Mouse (Mus musculus) liver, embryonic 13.5 days (tissue): ENCODE measurements around the gene Neu2. TPM values are rescaled to one million over a fixed set of nuclear protein-coding genes. Genes with fewer than 3 reads are reported as not detected.

Source experiments
- ATAC-seq: fragments of 200-750 bp; cut with Nextera tagmentation; 2 replicates; pipeline ENCODE4 v1.8.0; 2017; ENCODE audit warnings: low read depth, mild to moderate bottlenecking, moderate number of reproducible peaks, moderate library complexity
- DNase-seq: peaks from one replicate; pipeline ENCODE4 v3.0.0; 2022
- H3K27ac ChIP-seq: fragments of 300-500 bp; sonication (generic); 2 replicates; pipeline ENCODE4 v1.5.1; 2015; ENCODE audit warnings: moderate library complexity, mild to moderate bottlenecking, inconsistent platforms
- H3K27me3 ChIP-seq: fragments of 300-500 bp; sonication (generic); 2 replicates; pipeline ENCODE4 v1.6.1; 2015; ENCODE audit warnings: mild to moderate bottlenecking, inconsistent platforms
- H3K36me3 ChIP-seq: fragments of 300-500 bp; sonication (generic); 2 replicates; pipeline ENCODE4 v1.6.1; 2015; ENCODE audit warnings: mild to moderate bottlenecking, inconsistent platforms
- H3K4me1 ChIP-seq: fragments of 300-500 bp; sonication (generic); replicated peaks from 2 replicates; pipeline ENCODE4 v1.6.1; 2015; ENCODE audit warnings: inconsistent platforms
- H3K4me2 ChIP-seq: fragments of 300-500 bp; sonication (generic); 2 replicates; pipeline ENCODE4 v1.6.1; 2015; ENCODE audit warnings: inconsistent platforms, mild to moderate bottlenecking, moderate library complexity
- H3K4me3 ChIP-seq: fragments of 300-500 bp; sonication (generic); replicated peaks from 2 replicates; pipeline ENCODE4 v1.5.1; 2015; ENCODE audit warnings: mild to moderate bottlenecking, inconsistent platforms
- H3K9ac ChIP-seq: fragments of 300-500 bp; sonication (generic); 2 replicates; pipeline ENCODE4 v1.6.1; 2015; ENCODE audit warnings: mild to moderate bottlenecking, inconsistent platforms
- H3K9me3 ChIP-seq: fragments of 300-500 bp; sonication (generic); replicated peaks from 2 replicates; pipeline ENCODE4 v1.6.1; 2016; ENCODE audit warnings: inconsistent platforms
- WGBS: fragments of 180-500 bp; shearing (Covaris S2); methylation state at CpG from one replicate; pipeline ENCODE4 v1.1.7; 2015; ENCODE audit not compliant: insufficient replicate concordance; 5-methylcytosine and 5-hydroxymethylcytosine counted together
- polyA plus RNA-seq: library from polyadenylated mRNA; unstranded; fragments of >200 nt; fragmentation: Nextera tagmentation; extraction: Ambion mirVana; gene quantifications from 2 replicates; pipeline ENCODE4 v1.2.1, GENCODE M21; 2015

Neu2 gene
- polyA plus RNA-seq, 1 experiment from 2014 or later, result 0.75 TPM

DNA sequence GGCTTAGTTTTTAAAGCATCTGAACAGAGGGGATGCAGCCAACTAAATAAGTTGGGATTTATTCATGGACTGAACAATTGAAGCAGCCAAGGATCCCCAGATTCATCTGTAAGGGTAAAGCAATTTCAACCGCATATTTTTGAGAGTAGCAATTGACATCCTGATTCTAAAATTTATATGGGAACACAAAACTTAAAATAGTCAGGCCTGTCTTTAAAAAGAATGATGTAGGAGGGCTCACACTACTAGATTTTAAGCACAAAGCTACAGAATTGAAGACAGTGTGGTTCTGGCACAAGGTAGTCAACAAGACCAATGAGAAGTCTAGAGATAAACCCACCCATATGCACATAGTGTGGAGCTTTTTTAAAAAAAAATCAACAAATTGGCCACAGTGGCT lies 27.3 kb downstream of the Neu2 start:
- WGBS, result 67% methylated on average over 1 of the region's 1 CpGs
- no peaks in the 10 kb centered on the region for H3K27me3 ChIP-seq
- no peak overlapping the region for H3K9ac ChIP-seq
- no peaks in the 10 kb centered on the region for H3K36me3 ChIP-seq
- ATAC-seq (no peak), DNase-seq (no peak)
- H3K9me3 ChIP-seq, result no peaks in the 10 kb centered on the region
- no peak overlapping the region for H3K4me2 ChIP-seq
- H3K27ac ChIP-seq, result no peak overlapping the region
- 0 out of 2 replicates have a peak, but pooled peaks cover 3% of the 10 kb centered on the region for H3K4me1 ChIP-seq
- no peak overlapping the region for H3K4me3 ChIP-seq

DNA sequence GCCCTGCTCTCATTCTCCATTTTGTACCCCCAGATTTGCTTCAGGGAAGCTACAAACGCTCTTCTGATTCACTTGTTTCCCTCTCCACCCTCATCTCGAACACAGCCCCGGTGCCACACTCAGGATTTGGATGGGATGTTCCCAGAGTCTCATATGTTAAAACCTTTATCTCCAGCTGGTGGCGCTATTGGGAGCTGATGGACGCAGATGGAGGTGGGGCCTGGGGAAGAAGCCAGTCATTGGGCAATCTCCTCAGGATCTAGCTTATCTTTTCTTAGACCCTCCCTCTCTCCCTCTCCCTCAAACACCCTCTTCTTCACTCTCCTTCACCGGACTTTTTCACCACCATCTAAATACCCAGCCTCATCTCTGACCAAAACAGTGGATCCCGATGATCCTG lies 31.9 kb downstream of the Neu2 start:
- 27% methylated on average over 7 of the region's 7 CpGs for WGBS

DNA sequence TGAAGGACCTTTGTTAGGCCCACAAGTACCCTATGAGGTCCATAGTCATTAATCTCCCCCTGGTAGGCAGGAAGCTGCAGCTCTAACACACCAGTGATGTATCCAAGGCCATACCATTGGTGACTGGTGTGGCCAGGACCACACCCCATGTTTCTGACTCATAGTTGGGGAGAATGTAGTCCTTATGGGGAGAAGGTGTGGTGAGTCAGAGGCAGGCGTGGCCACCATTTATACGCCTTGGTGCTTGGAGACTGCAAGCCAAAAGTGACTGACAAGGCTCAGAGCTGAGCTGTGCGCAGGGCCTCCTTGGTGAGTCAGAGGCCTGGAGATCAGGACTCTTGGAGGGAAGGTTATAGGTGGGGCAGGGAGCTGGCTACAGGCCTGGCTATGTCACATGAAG lies 41.3 kb downstream of the Neu2 start:
- Histone ChIP-seq H3K4me1 (peaks cover 10% of the 10 kb centered on the region; the same call in 1 of the 2 replicates), H3K27me3 (no peaks in the 10 kb centered on the region), H3K4me2 (no peak overlapping the region), H3K27ac (no peak overlapping the region), H3K4me3 (no peak overlapping the region), H3K36me3 (no peaks in the 10 kb centered on the region), H3K9me3 (no peaks in the 10 kb centered on the region), H3K9ac (no peak overlapping the region)
- DNase-seq (no peak), ATAC-seq (no peak)
- 72% methylated on average over 3 of the region's 3 CpGs for WGBS

More for the DNA sequence above, 31.9 kb downstream of the Neu2 start:
- H3K4me3 ChIP-seq, result no peak overlapping the region
- H3K9ac ChIP-seq, result no peak overlapping the region
- no peak overlapping the region for H3K4me2 ChIP-seq
- no peaks in the 10 kb centered on the region for H3K36me3 ChIP-seq
- DNase-seq (peak; percentile 10), ATAC-seq (no peak)
- H3K9me3 ChIP-seq, result no peaks in the 10 kb centered on the region
- H3K27me3 ChIP-seq, result no peaks in the 10 kb centered on the region
- H3K4me1 ChIP-seq, result no peaks in the 10 kb centered on the region
- no peak overlapping the region for H3K27ac ChIP-seq

DNA sequence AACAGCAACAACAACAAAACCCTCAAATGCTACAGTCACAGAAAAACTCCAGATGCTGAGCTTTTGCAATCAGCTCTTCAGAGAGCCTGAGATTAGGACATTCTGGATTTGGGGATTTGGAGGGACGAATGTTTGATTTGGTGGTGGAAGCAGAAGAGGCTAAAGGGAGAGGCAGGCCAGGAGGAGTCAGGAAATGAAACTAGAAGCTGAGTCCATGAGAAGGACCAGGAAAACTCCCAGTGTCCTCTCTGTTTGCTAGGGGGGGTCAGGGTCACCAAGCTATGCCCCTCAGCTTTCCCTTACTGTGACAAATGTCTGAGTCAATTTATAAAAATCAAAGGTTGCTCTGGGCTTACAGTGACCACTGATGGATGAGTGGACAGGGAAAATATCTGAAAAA lies 43.9 kb downstream of the Neu2 start:
- DNase-seq, result no peak
- 32% methylated on average over 1 of the region's 1 CpGs for WGBS

DNA sequence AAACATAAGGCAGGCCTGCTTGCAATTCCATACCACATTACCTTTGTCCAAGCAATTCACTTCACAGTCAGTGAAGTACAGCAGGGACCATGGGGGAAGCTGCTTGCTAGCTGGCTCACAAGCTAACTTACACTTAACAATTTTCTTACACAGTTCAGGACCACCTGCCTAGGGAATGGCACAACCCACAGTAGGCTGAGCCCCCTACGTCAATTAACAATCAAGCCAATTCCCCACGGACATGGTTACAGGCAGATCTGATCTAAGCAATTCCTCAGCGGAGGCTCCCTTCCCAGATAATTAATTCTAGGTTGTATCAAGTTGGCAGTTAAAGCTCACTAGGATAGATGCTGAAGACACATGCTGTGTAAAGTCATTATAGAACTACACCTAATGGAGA lies 53.3 kb downstream of the Neu2 start:
- Histone ChIP-seq H3K9me3 (no peaks in the 10 kb centered on the region), H3K27ac (no peak overlapping the region), H3K4me3 (no peak overlapping the region), H3K9ac (no peak overlapping the region), H3K27me3 (no peaks in the 10 kb centered on the region), H3K4me2 (no peak overlapping the region), H3K4me1 (no peaks in the 10 kb centered on the region), H3K36me3 (no peaks in the 10 kb centered on the region)
- DNase-seq, result no peak
- WGBS, result 67% methylated on average over 3 of the region's 3 CpGs
- no peak for ATAC-seq

More for the DNA sequence above, 43.9 kb downstream of the Neu2 start:
- H3K27me3 ChIP-seq, result no peaks in the 10 kb centered on the region
- no peak for ATAC-seq
- no peak overlapping the region for H3K4me3 ChIP-seq
- H3K4me2 ChIP-seq, result no peak overlapping the region
- no peaks in the 10 kb centered on the region for H3K36me3 ChIP-seq
- H3K4me1 ChIP-seq, result peaks cover 10% of the 10 kb centered on the region; the same call in 1 of the 2 replicates
- no peak overlapping the region for H3K9ac ChIP-seq
- H3K9me3 ChIP-seq, result no peaks in the 10 kb centered on the region
- no peak overlapping the region for H3K27ac ChIP-seq

- no peak for ATAC-seq
- Histone ChIP-seq H3K36me3 (no peaks in the 10 kb centered on the region), H3K4me3 (no peak overlapping the region), H3K4me2 (no peak overlapping the region), H3K9ac (no peak overlapping the region), H3K9me3 (no peaks in the 10 kb centered on the region), H3K4me1 (no peaks in the 10 kb centered on the region), H3K27ac (no peak overlapping the region), H3K27me3 (no peaks in the 10 kb centered on the region)
- 62% methylated on average over 7 of the region's 8 CpGs for WGBS
- no peak for DNase-seq
Observed at GRCm38 (mm10) chr1:87565760-87566159, 56.1 kb downstream of the Neu2 start.

- Histone ChIP-seq H3K4me3 (no peak overlapping the region), H3K9me3 (no peaks in the 10 kb centered on the region), H3K27me3 (no peaks in the 10 kb centered on the region), H3K4me1 (no peaks in the 10 kb centered on the region), H3K9ac (no peak overlapping the region), H3K4me2 (no peak overlapping the region), H3K36me3 (no peaks in the 10 kb centered on the region), H3K27ac (no peak overlapping the region)
- DNase-seq (peak; percentile 15), ATAC-seq (no peak)
- WGBS, result 24% methylated on average over 6 of the region's 6 CpGs
Observed at GRCm38 (mm10) chr1:87568398-87568797, 58.7 kb downstream of the Neu2 start.

DNA sequence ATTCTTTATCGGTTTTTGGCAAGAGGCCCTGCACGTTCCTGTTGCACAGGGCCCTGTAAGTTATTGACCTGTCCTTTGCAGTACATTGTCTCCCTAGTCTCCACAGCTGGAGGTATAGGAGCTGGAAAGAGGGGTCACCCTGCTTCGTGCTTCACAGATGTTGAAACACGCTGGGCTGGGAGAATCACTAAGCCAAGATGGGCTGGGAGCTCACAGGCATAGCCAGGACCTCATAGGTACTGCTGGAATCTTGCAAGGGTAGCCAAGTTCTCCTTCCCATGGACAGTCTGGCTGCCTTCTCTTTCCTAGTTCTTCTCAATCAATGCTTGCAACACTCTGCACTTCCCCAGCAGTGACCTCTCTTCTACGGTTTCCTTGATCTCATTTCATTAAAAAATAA lies 63.6 kb downstream of the Neu2 start:
- DNase-seq (no peak), ATAC-seq (peak; percentile 8; the same call in 1 of the 2 replicates)
- Histone ChIP-seq H3K9ac (no peak overlapping the region), H3K36me3 (no peaks in the 10 kb centered on the region), H3K9me3 (no peaks in the 10 kb centered on the region), H3K4me3 (peak overlapping the region; percentile 34), H3K27ac (peak overlapping the region; percentile 27), H3K4me1 (no peaks in the 10 kb centered on the region), H3K4me2 (peak overlapping the region; percentile 36), H3K27me3 (no peaks in the 10 kb centered on the region)
- WGBS, result 48% methylated on average over 5 of the region's 5 CpGs

DNA sequence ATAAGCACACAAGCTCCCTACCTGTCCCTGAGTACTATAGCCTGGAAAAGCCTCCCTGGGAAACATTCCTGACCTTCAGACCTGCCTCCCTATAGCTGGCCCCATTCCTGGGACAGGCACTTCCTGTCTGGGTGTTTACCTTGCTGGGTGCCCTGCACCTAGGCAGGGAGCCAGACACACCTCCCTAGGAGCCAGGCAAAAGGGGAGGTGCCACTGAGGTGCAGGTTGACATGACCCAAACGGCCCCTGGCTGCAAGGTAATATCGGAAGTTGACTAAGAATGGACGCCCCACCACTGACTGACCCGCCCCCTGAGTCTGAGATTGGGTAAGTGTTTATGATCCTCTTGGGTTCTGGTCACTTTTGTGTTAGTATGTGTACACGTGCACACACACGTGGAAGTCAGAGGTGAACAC lies 64.1 kb downstream of the Neu2 start, which contains the start of gene Ngef:
Ngef (minus strand) TSS at position 71 of the 416 bp plus-strand sequence.
- 48% methylated on average over 6 of the region's 6 CpGs for WGBS
- Histone ChIP-seq H3K27me3 (no peaks in the 10 kb centered on the region), H3K4me2 (peak within 1 kb of the TSS; percentile 36), H3K4me1 (no peaks in the 10 kb centered on the region), H3K4me3 (peak within 1 kb of the TSS; percentile 34), H3K27ac (peak within 1 kb of the TSS; percentile 27), H3K9ac (no peak within 1 kb of the TSS), H3K36me3 (no peaks in the 10 kb centered on the region), H3K9me3 (no peaks in the 10 kb centered on the region)
- peak; percentile 90 for ATAC-seq
- peak; percentile 6 for DNase-seq

DNA sequence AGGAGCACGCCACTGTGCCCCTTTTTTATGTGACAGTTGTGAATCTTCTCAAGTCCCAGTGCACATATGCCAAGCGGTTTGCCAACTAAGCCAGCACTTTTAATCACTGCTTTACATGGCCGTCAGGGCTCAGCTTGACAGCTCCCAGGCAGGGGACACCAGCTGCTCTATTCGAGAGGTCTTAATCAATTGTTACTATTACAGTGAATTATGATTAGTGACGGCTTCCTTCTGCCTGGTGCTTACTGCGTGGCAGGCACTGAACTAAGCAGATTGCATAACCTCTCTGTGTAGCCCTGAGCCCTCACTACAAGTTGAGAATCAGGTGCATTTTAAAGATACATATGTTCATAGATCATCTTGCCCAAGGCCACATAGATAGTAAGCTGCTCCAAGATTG lies 64.7 kb downstream of the Neu2 start:
- H3K4me3 ChIP-seq, result no peak overlapping the region
- no peaks in the 10 kb centered on the region for H3K27me3 ChIP-seq
- no peak overlapping the region for H3K9ac ChIP-seq
- WGBS, result 56% methylated on average over 6 of the region's 6 CpGs
- H3K9me3 ChIP-seq, result no peaks in the 10 kb centered on the region
- no peak for DNase-seq
- peak overlapping the region; percentile 15; the same call in 1 of the 2 replicates for H3K4me2 ChIP-seq
- ATAC-seq, result no peak
- peak overlapping the region; percentile 27; the same call in 1 of the 2 replicates for H3K27ac ChIP-seq
- H3K36me3 ChIP-seq, result no peaks in the 10 kb centered on the region
- H3K4me1 ChIP-seq, result no peaks in the 10 kb centered on the region

DNA sequence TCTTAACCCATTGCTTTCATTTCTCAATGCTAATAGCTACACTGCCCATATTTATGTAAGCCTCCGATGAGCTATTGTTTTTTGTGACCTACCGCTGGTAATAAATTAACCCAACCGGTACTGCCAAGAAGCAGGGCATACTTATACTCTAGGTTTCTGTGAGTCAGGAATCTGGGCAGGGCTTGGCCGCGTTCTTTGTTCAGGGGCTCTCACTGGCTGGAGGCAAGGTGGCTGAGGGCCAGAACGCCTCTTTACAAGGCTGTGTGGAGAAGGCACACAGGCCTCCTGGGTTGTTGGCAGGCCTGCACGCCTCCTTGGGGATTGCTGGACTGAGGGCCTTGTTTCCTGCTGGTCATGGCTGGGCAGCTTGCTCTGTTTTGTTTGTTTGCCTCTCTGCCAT lies 65.1 kb downstream of the Neu2 start:
- WGBS, result 72% methylated on average over 7 of the region's 7 CpGs
- H3K36me3 ChIP-seq, result no peaks in the 10 kb centered on the region
- H3K4me2 ChIP-seq, result no peak overlapping the region
- DNase-seq, result no peak
- H3K9me3 ChIP-seq, result no peaks in the 10 kb centered on the region
- H3K27me3 ChIP-seq, result no peaks in the 10 kb centered on the region
- no peak overlapping the region; the same call in 1 of the 2 replicates for H3K27ac ChIP-seq
- no peak overlapping the region for H3K4me3 ChIP-seq
- H3K9ac ChIP-seq, result no peak overlapping the region
- no peak for ATAC-seq
- H3K4me1 ChIP-seq, result no peaks in the 10 kb centered on the region

- Histone ChIP-seq H3K4me3 (no peak overlapping the region), H3K4me2 (no peak overlapping the region), H3K4me1 (no peaks in the 10 kb centered on the region), H3K27ac (no peak overlapping the region), H3K9ac (no peak overlapping the region), H3K27me3 (peaks cover 9% of the 10 kb centered on the region), H3K36me3 (no peaks in the 10 kb centered on the region), H3K9me3 (no peaks in the 10 kb centered on the region)
- WGBS, result 76% methylated on average over 6 of the region's 6 CpGs
- no peak for DNase-seq
- ATAC-seq, result no peak
Observed at GRCm38 (mm10) chr1:87578965-87579364, 69.3 kb downstream of the Neu2 start.
